Mouse (Mus musculus) limb, embryonic 14.5 days (tissue): ENCODE results near the gene Fxyd6. TPM values are rescaled to one million over a fixed set of nuclear protein-coding genes. Genes with fewer than 3 reads are reported as not detected.

ENCODE experiments used
- ATAC-seq: fragments of 200-750 bp; cut with Nextera tagmentation; 2 replicates; pipeline ENCODE4 v1.8.0; 2017; ENCODE audit warnings: low read depth, moderate number of reproducible peaks, moderate TSS enrichment; ENCODE audit not compliant: low FRiP score
- DNase-seq: peaks from one replicate; pipeline ENCODE4 v3.0.0-alpha.2; 2015; ENCODE audit warnings: low spot score
- H3K27ac ChIP-seq: fragments of 300-500 bp; sonication (generic); replicated peaks from 2 replicates; pipeline ENCODE4 v1.5.1; 2014; ENCODE audit warnings: low read depth, mild to moderate bottlenecking, low read length, moderate library complexity, mixed read lengths
- H3K27me3 ChIP-seq: fragments of 300-500 bp; sonication (generic); 2 replicates; pipeline ENCODE4 v1.6.1; 2014; ENCODE audit warnings: low read length, mixed read lengths; ENCODE audit not compliant: control insufficient read depth, insufficient read depth
- H3K36me3 ChIP-seq: fragments of 300-500 bp; sonication (generic); 2 replicates; pipeline ENCODE4 v1.6.1; 2014; ENCODE audit warnings: mild to moderate bottlenecking, low read length, moderate library complexity, mixed read lengths; ENCODE audit not compliant: control insufficient read depth, insufficient read depth
- H3K4me1 ChIP-seq: fragments of 300-500 bp; sonication (generic); 2 replicates; pipeline ENCODE4 v1.6.1; 2014; ENCODE audit warnings: antibody characterized with exemption, low read length, mixed read lengths; ENCODE audit not compliant: control insufficient read depth, insufficient read depth
- H3K4me2 ChIP-seq: fragments of 300-500 bp; sonication (generic); replicated peaks from 2 replicates; pipeline ENCODE4 v1.6.1; 2014; ENCODE audit warnings: low read depth, mild to moderate bottlenecking, low read length, moderate library complexity; ENCODE audit not compliant: severe bottlenecking
- H3K4me3 ChIP-seq: fragments of 300-500 bp; sonication (generic); replicated peaks from 2 replicates; pipeline ENCODE4 v1.5.1; 2014; ENCODE audit warnings: low read length
- H3K9ac ChIP-seq: fragments of 300-500 bp; sonication (generic); 2 replicates; pipeline ENCODE4 v1.6.1; 2014; ENCODE audit warnings: mild to moderate bottlenecking, low read depth, low read length, moderate library complexity; ENCODE audit not compliant: severe bottlenecking
- H3K9me3 ChIP-seq: fragments of 300-500 bp; sonication (generic); 2 replicates; pipeline ENCODE4 v1.6.1; 2016; ENCODE audit warnings: low read length; ENCODE audit not compliant: control insufficient read depth
- POLR2A ChIP-seq: fragments of 200-500 bp; IDR thresholded peaks from 2 replicates; pipeline ENCODE4 v1.8.0; 2012; ENCODE audit warnings: inconsistent platforms, mild to moderate bottlenecking, moderate library complexity, borderline replicate concordance; ENCODE audit not compliant: insufficient read depth, insufficient read length; ENCODE audit errors: extremely low read depth
- WGBS: fragments of 180-500 bp; shearing (Covaris S2); extraction: QIAGEN DNeasy Blood & Tissue Kit; methylation state at CpG from one replicate; pipeline ENCODE4 v1.1.7; 2014; 5-methylcytosine and 5-hydroxymethylcytosine counted together
- polyA plus RNA-seq, 2 experiments: library from polyadenylated mRNA; depleted of rRNA in 1 of 2; stranded (reverse) in 1 of 2; unstranded in 1 of 2; fragments of >200 nt; fragmentation: Nextera tagmentation in 1 of 2; extraction: Ambion mirVana in 1 of 2; gene quantifications; 2 replicates each; pipeline versions ENCODE4 v1.2.1 to v1.2.3; 2012 to 2014

The Fxyd6 gene
- polyA plus RNA-seq, 2 experiments, result 82.7 to 97.4 TPM

GRCm38 (mm10) chr9:45391299-45391698, 21.3 kb downstream of the Fxyd6 start:
- Histone ChIP-seq H3K9me3 (no peaks in the 10 kb centered on the region), H3K9ac (no peak overlapping the region), H3K36me3 (peaks cover 29% of the 10 kb centered on the region), H3K4me3 (no peak overlapping the region), H3K27ac (no peak overlapping the region), H3K4me2 (no peak overlapping the region), H3K27me3 (no peaks in the 10 kb centered on the region), H3K4me1 (no peaks in the 10 kb centered on the region)
- TF ChIP-seq POLR2A, result no peak
- 82% methylated on average over 7 of the region's 7 CpGs for WGBS
- no peak for ATAC-seq
- no peak for DNase-seq

GRCm38 (mm10) chr9:45395218-45395617, 25.2 kb downstream of the Fxyd6 start:
- Histone ChIP-seq H3K4me3 (no peak overlapping the region), H3K36me3 (peaks cover 29% of the 10 kb centered on the region), H3K27ac (no peak overlapping the region), H3K4me2 (no peak overlapping the region), H3K9me3 (no peaks in the 10 kb centered on the region), H3K9ac (no peak overlapping the region), H3K27me3 (no peaks in the 10 kb centered on the region), H3K4me1 (no peaks in the 10 kb centered on the region)
- ATAC-seq (no peak), DNase-seq (no peak)
- no peak for TF ChIP-seq POLR2A
- WGBS, result 95% methylated on average over 6 of the region's 6 CpGs

- peaks cover 29% of the 10 kb centered on the region for H3K36me3 ChIP-seq
- no peak overlapping the region for H3K4me3 ChIP-seq
- TF ChIP-seq POLR2A, result no peak
- no peak overlapping the region for H3K27ac ChIP-seq
- no peak overlapping the region for H3K4me2 ChIP-seq
- no peaks in the 10 kb centered on the region for H3K9me3 ChIP-seq
- DNase-seq (no peak), ATAC-seq (no peak)
- WGBS, result 75% methylated on average over 3 of the region's 3 CpGs
- no peaks in the 10 kb centered on the region for H3K4me1 ChIP-seq
- H3K27me3 ChIP-seq, result no peaks in the 10 kb centered on the region
- H3K9ac ChIP-seq, result no peak overlapping the region
These were observed 25.8 kb downstream of the Fxyd6 start for GRCm38 (mm10) chr9:45395796-45396195.

GRCm38 (mm10) chr9:45398336-45398735, 28.4 kb downstream of the Fxyd6 start:
- no peak for DNase-seq
- peaks cover 19% of the 10 kb centered on the region; the same call in 1 of the 2 replicates for H3K36me3 ChIP-seq
- H3K4me3 ChIP-seq, result no peak overlapping the region
- no peak overlapping the region for H3K27ac ChIP-seq
- no peak for TF ChIP-seq POLR2A
- no peak for ATAC-seq
- no peaks in the 10 kb centered on the region for H3K27me3 ChIP-seq
- H3K9me3 ChIP-seq, result no peaks in the 10 kb centered on the region
- WGBS, result 35% methylated on average over 1 of the region's 1 CpGs
- H3K4me1 ChIP-seq, result no peaks in the 10 kb centered on the region
- no peak overlapping the region for H3K9ac ChIP-seq
- H3K4me2 ChIP-seq, result no peak overlapping the region

- Histone ChIP-seq H3K4me3 (no peak within 1 kb of the TSS), H3K27me3 (no peaks in the 10 kb centered on the region), H3K27ac (no peak within 1 kb of the TSS), H3K9me3 (no peaks in the 10 kb centered on the region), H3K36me3 (peaks cover 10% of the 10 kb centered on the region; the same call in 1 of the 2 replicates), H3K4me2 (no peak within 1 kb of the TSS), H3K4me1 (no peaks in the 10 kb centered on the region), H3K9ac (no peak within 1 kb of the TSS)
- no peak for TF ChIP-seq POLR2A
- 63% methylated on average over 4 of the region's 4 CpGs for WGBS
- no peak for ATAC-seq
- DNase-seq, result no peak
These were observed 29.4 kb downstream of the Fxyd6 start, which contains the start of gene Fxyd2 for GRCm38 (mm10) chr9:45399434-45399833. Gene Fxyd2, plus strand, starts transcription at chr9:45399669.

GRCm38 (mm10) chr9:45401851-45402250, 31.9 kb downstream of the Fxyd6 start:
- H3K9me3 ChIP-seq, result no peaks in the 10 kb centered on the region
- H3K4me2 ChIP-seq, result no peak overlapping the region
- no peak overlapping the region for H3K9ac ChIP-seq
- no peak for ATAC-seq
- no peak for TF ChIP-seq POLR2A
- DNase-seq, result no peak
- no peaks in the 10 kb centered on the region for H3K36me3 ChIP-seq
- H3K4me1 ChIP-seq, result no peaks in the 10 kb centered on the region
- no peak overlapping the region for H3K4me3 ChIP-seq
- no peaks in the 10 kb centered on the region for H3K27me3 ChIP-seq
- 50% methylated on average over 4 of the region's 4 CpGs for WGBS
- H3K27ac ChIP-seq, result no peak overlapping the region
